Mouse (Mus musculus) spleen, adult 18-20 months (tissue): ENCODE data around the gene Col11a2.
"Not testable (repeated sequence)": the region's sequence is repeated elsewhere in the genome, so short reads cannot be mapped to it uniquely, and the experiment has no call there.

Source experiments
- DNase-seq, 2 experiments: peaks; one replicate each; pipeline ENCODE4 v3.0.0; 2022; ENCODE audit warnings: mixed read lengths in 2 of 2

Gene Col11a2

DNA sequence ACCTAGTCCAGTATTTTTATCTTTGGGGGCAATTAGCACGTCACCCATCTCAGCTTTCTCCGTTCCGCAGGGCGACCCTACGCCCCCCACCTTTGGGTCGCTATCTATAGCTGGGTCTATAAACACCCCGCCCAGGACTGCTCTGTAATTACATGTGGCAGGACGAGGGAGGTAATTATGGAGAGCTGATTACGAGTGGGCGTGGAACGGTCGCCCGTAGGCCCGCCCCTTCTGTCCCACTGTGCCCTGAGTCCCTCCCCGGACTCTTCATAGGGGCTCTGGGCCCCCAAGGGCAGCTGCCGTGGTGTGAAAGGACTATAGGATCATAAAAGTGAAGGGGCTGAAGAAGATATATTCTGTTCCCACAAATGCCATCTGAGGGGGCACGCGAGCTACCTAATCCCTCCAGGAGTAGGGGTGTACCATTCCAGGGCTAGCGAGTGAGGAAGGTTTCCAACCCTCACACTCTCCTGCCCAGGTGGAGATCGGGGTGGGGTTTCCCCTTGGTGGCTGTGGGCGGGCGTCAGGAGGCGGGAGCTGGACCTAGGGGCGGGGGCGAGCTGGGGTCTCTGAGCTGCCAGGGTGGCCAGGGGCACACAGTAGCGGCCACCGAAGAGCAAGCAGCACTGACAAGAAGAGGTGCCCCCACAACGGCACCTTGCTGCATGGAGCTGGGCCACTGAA is at the start of gene Col11a2:
Gene Col11a2 (plus strand): TSS at position 560 of the 684 bp plus-strand sequence.
- no peak for DNase-seq

- DNase-seq, result peak in 1 of 2 experiments; percentile 67
These were observed 47.2 kb upstream of the Col11a2 start for GRCm38 (mm10) chr17:33991788-33992664.

DNA sequence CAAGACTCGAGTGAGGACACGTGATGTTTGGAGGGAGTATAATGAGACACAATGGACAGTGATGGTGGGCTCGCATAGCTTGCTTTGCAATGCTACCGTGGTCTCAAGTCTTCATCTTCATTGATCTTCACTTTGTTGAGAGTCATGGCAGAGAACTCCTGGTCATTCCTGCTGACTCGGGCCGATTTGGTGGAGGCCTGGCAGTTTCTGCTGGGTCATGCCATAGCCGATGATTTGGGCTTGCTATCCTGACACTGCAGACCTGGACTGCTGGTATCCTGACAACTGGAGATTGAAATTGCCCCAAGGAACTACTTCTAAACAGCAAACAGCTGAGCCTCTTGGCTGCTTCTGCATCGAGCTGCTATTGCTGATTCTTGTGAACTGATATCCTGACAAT is 44.3 kb upstream of the Col11a2 start:
- no peak for DNase-seq

DNA sequence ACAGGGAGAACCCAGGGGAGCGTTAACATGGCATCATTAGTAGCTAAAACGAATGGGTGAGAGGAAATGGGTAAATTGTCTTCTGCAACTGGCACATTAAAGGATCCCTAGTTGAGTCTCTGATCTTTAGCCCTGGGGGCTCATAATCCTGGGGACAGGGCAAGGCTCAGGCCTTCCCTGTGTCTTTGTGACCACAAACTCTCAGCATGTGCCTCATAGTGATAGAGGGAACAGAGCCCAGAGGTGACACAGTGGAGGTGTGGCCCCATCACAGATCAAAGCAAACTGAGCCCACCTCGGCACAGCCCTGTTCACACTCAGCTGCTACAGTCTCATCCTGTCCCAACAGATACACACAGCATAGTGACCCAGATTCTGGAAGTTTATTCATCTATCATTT is 43.6 kb upstream of the Col11a2 start:
- no peak for DNase-seq

DNA sequence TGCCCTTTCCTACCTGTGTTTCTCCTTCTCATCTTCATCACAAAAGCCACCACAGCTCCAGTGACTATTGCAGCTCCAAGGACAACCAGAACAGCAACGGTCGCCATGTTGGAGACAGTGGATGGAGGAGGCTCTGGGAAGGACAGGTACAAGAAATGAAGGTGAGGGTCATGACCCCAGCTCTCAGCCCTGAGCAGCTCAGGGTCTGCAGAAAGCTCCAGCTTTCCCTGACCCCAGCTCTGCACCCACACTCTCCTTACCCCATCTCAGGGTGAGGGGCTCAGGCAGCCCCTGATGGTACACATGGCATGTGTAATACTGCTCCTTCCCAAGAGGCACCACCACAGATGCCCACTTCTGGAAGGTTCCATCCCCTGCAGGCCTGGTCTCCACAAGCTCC is 42.2 kb upstream of the Col11a2 start:
- DNase-seq, result not testable (repeated sequence)

GRCm38 (mm10) chr17:33998697-33999096 is 40.5 kb upstream of the Col11a2 start:
- peak; percentile 19 to 22 for DNase-seq

DNA sequence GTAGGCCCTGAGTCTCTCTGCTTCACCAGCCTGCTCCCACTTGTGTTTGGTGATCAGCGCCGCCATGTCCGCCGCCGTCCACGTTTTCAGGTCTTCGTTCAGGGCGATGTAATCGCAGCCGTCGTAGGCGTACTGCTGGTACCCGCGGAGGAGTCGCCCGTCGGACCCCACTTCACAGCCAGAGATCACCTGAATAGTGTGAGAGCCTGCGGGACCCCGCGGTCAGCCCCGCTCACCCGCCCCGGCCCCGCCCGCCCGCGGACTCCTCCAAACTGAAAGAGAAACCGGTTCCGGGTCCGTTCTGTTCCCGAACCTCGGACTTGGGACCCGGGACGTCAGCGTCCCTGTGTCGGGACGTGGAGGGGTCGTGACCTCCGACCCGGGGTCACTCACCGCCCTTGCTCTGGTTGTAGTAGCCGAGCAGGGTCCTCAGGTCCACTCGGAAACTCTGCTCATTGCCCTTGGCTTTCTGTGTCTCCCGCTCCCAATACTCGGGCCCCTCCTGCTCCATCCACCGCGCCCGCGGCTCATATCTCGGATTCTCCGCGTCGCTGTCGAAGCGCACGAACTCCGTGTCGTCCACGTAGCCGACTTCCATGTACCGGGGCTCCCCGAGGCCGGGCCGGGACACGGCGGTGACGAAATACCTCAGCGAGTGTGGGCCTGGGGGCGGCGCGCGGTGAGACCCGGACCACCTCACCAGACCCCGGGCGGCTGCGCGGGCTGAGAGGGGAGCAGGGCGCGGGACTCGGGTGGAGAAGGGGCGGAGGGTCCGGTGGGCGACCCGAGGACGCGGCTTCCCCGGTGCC is 39.7 kb upstream of the Col11a2 start:
- peak; percentile 18 to 37 for DNase-seq

DNA sequence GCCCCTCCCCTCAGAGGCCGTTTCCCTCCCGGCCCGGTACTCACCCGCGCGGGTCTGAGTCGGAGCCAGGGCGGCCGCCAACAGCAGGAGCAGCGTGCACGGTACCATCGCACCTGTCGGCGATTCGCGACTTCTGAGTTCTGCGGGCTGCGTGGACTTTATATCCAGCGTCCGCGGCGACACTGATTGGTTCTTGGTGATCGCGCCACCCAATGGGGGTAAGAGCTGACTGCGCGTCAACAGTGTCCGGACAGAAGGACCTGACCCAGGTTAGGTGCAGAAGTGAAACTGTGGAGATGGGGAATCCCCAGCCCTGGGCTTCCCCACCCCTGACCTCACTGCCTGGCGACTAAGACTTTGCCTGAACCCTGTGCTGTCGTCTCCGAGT is 39.1 kb upstream of the Col11a2 start, which contains the start of gene H2-K1:
Gene H2-K1 (minus strand): TSS at position 198 of the 388 bp plus-strand sequence.
- peak; percentile 95 for DNase-seq

GRCm38 (mm10) chr17:34000796-34001195 is 38.4 kb upstream of the Col11a2 start:
- DNase-seq, result not testable (repeated sequence)

DNA sequence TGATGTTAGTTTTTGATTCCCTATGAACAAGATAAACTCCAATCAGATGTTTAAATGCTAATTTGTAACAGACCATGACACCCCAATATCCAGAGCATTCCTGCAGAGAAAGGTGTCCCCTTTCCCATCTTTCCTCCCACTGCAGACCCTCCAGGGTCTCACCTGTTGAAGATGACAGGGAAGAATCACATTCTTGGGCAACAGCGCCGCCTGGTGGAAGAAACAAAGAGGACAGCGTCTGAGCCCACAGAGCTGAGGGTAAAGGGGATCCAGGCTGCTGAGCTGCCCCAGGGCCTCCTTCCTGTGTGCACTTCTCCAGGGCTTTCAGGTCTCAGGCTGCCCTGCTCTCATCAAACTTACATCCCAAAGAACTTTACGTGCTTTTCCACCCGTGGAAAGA is 35.8 kb upstream of the Col11a2 start:
- peak; percentile 36 to 64 for DNase-seq

- no peak for DNase-seq
These were observed 32.7 kb upstream of the Col11a2 start for GRCm38 (mm10) chr17:34006570-34006969.

DNA sequence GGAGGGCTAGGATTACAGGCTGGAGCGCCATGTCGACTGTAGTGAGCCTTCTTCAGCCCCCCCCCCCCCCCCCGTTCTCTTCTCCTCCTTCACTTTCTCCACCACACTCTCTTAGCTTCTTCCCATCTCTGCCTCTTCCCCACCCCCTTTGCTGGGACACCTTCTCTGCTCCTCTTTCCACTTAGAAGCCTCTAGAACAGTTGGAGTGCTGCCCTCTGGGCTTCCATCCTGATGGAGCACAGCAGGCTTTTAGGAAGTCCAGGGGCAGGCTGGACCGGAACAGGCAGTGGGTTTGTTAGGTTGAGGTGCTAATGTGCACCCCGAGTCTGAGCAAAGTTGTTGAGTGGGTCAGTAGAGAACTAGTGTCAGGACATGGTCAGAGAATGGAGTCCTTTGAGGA is 29.1 kb upstream of the Col11a2 start:
- DNase-seq, result no peak

DNA sequence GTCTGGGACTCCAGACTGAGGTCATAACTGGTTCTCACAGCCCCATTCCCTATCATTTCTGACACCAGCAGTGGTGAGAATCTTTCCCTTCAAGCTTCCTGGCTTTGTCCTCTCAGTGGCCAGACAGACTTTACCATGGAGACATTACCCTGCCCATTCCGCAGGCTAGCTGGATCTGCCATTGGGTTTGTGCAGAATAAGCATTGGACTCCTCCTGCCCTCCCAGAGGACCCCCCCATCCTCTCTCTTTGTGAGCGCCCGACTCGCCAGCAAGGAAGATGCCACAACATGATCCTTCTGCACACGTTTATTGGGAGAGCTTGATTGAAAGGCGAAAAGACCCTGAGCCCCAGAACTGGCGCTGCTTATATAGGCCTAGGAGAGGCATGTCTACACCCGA is 25.8 kb upstream of the Col11a2 start:
- DNase-seq, result no peak

- DNase-seq, result no peak
These were observed 17.5 kb upstream of the Col11a2 start for GRCm38 (mm10) chr17:34021539-34022413.

DNA sequence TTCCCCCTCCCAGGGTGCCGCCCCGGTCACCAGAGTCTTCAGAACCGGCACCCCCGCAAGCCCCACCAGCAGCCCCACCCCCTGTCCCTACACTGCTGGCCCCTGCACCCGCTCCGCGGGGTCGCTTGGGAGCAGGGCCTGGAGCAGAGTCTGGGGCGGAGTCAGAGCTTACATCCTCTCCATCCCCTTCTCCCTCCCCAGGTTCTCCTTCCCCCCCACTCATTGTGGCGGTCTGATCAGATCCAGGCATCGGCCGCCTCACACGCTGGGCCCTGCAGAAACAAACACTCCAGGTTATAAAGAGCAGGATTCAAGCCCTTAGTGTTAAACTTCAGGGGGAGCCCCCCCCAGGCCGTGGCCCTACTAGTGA is 16.8 kb upstream of the Col11a2 start:
- DNase-seq, result no peak

GRCm38 (mm10) chr17:34022987-34023386 is 16.2 kb upstream of the Col11a2 start:
- no peak for DNase-seq

DNA sequence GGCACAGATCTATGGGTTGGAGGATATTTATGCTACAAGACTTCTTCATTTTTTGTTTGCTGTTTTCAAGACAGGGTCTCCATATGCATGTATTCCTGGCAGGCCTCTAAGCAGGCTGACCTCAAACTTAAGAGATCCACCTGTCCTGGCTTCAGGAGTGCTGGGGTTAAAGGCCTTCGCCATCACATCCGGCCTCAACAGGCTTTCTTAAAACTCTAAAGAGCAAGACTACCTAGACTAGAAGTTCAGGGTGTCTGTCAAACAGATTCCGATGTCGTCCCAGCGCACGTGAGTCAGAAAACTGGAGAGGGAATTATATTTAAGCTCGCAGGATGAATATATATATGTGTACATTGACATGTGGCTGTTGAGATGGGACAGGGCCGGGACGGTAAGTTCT is 15.6 kb upstream of the Col11a2 start:
- DNase-seq, result no peak

- DNase-seq, result peak; percentile 77 to 90
These were observed 14.9 kb upstream of the Col11a2 start, which contains the start of gene Ring1 for GRCm38 (mm10) chr17:34024317-34024821. Ring1 (minus strand) TSS chr17:34024680.

GRCm38 (mm10) chr17:34024861-34025755 is 14.1 kb upstream of the Col11a2 start:
- DNase-seq, result no peak

- DNase-seq, result no peak
These were observed 13.5 kb upstream of the Col11a2 start for GRCm38 (mm10) chr17:34025756-34026151.

DNA sequence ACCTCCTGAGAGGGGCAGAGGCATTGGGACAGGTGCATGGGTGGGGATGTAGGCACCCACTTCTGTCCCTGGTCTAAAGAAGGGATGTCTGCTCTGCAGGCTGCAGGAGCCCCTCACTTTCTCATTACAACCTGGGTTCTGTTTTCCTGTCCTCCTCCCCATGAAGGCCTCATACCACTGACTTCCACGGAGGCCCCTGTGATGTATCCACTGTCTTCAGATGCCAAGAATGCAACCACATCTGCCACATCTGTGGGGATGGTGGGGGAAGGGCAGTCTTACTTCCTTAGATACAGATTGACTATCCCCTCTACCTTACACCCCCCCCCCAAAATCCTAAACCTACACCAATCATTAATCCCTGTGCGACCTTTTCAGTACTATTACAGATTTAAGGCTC is 13.0 kb upstream of the Col11a2 start:
- DNase-seq, result no peak
